In the genomic region with DNA sequence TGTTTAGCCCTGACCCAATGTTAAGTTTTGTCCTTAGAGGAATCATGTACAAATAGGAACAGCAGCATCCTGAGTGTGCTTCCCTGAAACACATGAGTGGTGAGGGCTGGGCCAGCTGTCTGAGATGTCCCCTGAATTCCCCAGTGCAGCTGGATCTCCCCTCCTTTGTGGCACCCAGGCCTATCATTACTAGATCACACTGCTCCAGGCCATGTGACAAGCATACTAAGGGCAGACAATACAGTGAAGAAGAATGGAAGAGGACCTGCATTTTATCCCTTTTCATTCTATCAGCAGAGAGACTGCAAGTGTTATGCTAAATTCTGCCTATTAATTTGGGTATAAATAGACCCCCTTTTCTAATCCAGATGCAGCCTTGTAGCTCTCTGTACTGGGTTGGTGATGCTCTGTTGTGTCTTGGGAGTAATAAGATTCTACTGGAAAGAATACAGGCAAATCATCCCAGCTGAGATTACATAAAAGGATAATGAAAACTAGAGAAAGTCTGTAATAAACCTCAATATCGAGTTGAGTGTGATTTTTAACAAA, we compare ENCODE assay signal across 19 mouse cellular contexts.
A peak's percentile ranks its signal among the peaks of the same experiment; 100 is the strongest.
DNase-seq lines count a peak whose midpoint lies in the region; ATAC-seq lines count a peak whose summit lies in the region.
"Had no signal": no experiment of that assay in that cellular context is flagged by ENCODE, and none has a peak within 500 bp of the region (broad histone marks: within the 10 kb centered on the region; RNA-seq: fewer than 3 reads in every experiment).

No protein-coding gene starts in this region.

- no peak overlapping the region for H3K27ac ChIP-seq in neural tube, embryonic 11.5 days (ENCODE audit: low read depth, low read length)
- H3K27ac ChIP-seq in forebrain, embryonic 12.5 days = peak overlapping the region; percentile 65; the same call in 1 of the 2 replicates
- no peak overlapping the region for H3K27ac ChIP-seq in hindbrain, embryonic 12.5 days
- H3K27ac ChIP-seq in neural tube, embryonic 14.5 days (ENCODE audit: low read depth, low read length) = no peak overlapping the region
- H3K27ac ChIP-seq: heart, adult 2 months; limb, embryonic 15.5 days; liver, embryonic 15.5 days had no signal

- peak; percentile 75; the same call in 1 of the 2 replicates for ATAC-seq in neural tube, embryonic 11.5 days (ENCODE audit: insufficient read depth, low FRiP score, low TSS enrichment)
- peak; percentile 84 for ATAC-seq in forebrain, embryonic 12.5 days (ENCODE audit: low FRiP score)
- peak; percentile 75 for ATAC-seq in hindbrain, embryonic 12.5 days (ENCODE audit: low FRiP score)
- 0 out of 2 replicates have a peak, but pooled peaks have one; percentile 17 for ATAC-seq in neural tube, embryonic 14.5 days (ENCODE audit: low read depth)
- ATAC-seq in erythroblast, adult 5-6 weeks (replicated peaks; ENCODE audit: low FRiP score, poor library complexity, severe bottlenecking) = no peak
- ATAC-seq: lung, postnatal 0 days had no signal

- peak; percentile 27 for DNase-seq in neural tube, embryonic 11.5 days (ENCODE audit: low spot score)
- no peak for DNase-seq in neural tube, embryonic 10.5 days (ENCODE audit: extremely low spot score, low spot score)
- DNase-seq in lung, postnatal 36 days = no peak
- DNase-seq: adrenal gland, adult 8-10 months; cerebellum, adult 18-20 months; cerebellum, postnatal 36 days; gastrocnemius, postnatal 14 days; heart, adult 2 months; heart, postnatal 36 days; kidney, adult 8-10 months; kidney, postnatal 14 days; thymus, postnatal 14 days had no signal

- H3K4me1 ChIP-seq in neural tube, embryonic 11.5 days (ENCODE audit: control insufficient read depth, insufficient read depth, low read length) = peaks cover 9% of the 10 kb centered on the region; the same call in 1 of the 2 replicates
- H3K4me1 ChIP-seq in forebrain, embryonic 12.5 days = peaks cover 21% of the 10 kb centered on the region
- H3K4me1 ChIP-seq in hindbrain, embryonic 12.5 days = peaks cover 2% of the 10 kb centered on the region; the same call in 1 of the 2 replicates
- H3K4me1 ChIP-seq in neural tube, embryonic 14.5 days (ENCODE audit: control insufficient read depth, insufficient read depth, low read length) = 0 out of 2 replicates have a peak, but pooled peaks cover 2% of the 10 kb centered on the region
- H3K4me1 ChIP-seq: limb, embryonic 15.5 days; liver, embryonic 15.5 days had no signal

- H3K4me2 ChIP-seq in neural tube, embryonic 11.5 days (ENCODE audit: low read depth) = no peak overlapping the region
- no peak overlapping the region for H3K4me2 ChIP-seq in forebrain, embryonic 12.5 days
- no peak overlapping the region for H3K4me2 ChIP-seq in hindbrain, embryonic 12.5 days (replicated peaks)
- no peak overlapping the region for H3K4me2 ChIP-seq in neural tube, embryonic 14.5 days (ENCODE audit: low read depth, low read length)
- H3K4me2 ChIP-seq: limb, embryonic 15.5 days; liver, embryonic 15.5 days had no signal

- H3K4me3 ChIP-seq in neural tube, embryonic 11.5 days (ENCODE audit: low read depth, low read length) = no peak overlapping the region
- H3K4me3 ChIP-seq in forebrain, embryonic 12.5 days (replicated peaks) = no peak overlapping the region
- H3K4me3 ChIP-seq in hindbrain, embryonic 12.5 days = no peak overlapping the region
- H3K4me3 ChIP-seq in neural tube, embryonic 14.5 days (ENCODE audit: low read depth, low read length) = no peak overlapping the region
- H3K4me3 ChIP-seq: heart, adult 2 months; limb, embryonic 15.5 days; liver, embryonic 15.5 days had no signal

- WGBS in neural tube, embryonic 11.5 days = 57% methylated on average over 1 of the region's 1 CpGs
- 38% methylated on average over 1 of the region's 1 CpGs for WGBS in forebrain, embryonic 12.5 days
- 63% methylated on average over 1 of the region's 1 CpGs for WGBS in hindbrain, embryonic 12.5 days
- 32% methylated on average over 1 of the region's 1 CpGs for WGBS in neural tube, embryonic 14.5 days

- H3K36me3 ChIP-seq in neural tube, embryonic 11.5 days (ENCODE audit: control insufficient read depth, insufficient read depth, low read length) = no peaks in the 10 kb centered on the region
- H3K36me3 ChIP-seq in forebrain, embryonic 12.5 days (replicated peaks) = no peaks in the 10 kb centered on the region
- no peaks in the 10 kb centered on the region for H3K36me3 ChIP-seq in hindbrain, embryonic 12.5 days
- no peaks in the 10 kb centered on the region for H3K36me3 ChIP-seq in neural tube, embryonic 14.5 days (ENCODE audit: control insufficient read depth, insufficient read depth, low read length)
- H3K36me3 ChIP-seq: limb, embryonic 15.5 days; liver, embryonic 15.5 days had no signal

- H3K9ac ChIP-seq in neural tube, embryonic 11.5 days (ENCODE audit: low read length) = no peak overlapping the region
- no peak overlapping the region for H3K9ac ChIP-seq in forebrain, embryonic 12.5 days
- H3K9ac ChIP-seq in hindbrain, embryonic 12.5 days = no peak overlapping the region
- no peak overlapping the region for H3K9ac ChIP-seq in neural tube, embryonic 14.5 days (replicated peaks; ENCODE audit: low read depth, low read length)
- H3K9ac ChIP-seq: limb, embryonic 15.5 days; liver, embryonic 15.5 days had no signal

- no peaks in the 10 kb centered on the region for H3K27me3 ChIP-seq in neural tube, embryonic 11.5 days (ENCODE audit: control insufficient read depth, insufficient read depth, low read length)
- no peaks in the 10 kb centered on the region for H3K27me3 ChIP-seq in forebrain, embryonic 12.5 days
- H3K27me3 ChIP-seq in hindbrain, embryonic 12.5 days = no peaks in the 10 kb centered on the region
- no peaks in the 10 kb centered on the region for H3K27me3 ChIP-seq in neural tube, embryonic 14.5 days (ENCODE audit: control insufficient read depth, insufficient read depth, low read length)
- H3K27me3 ChIP-seq: limb, embryonic 15.5 days; liver, embryonic 15.5 days had no signal

- H3K9me3 ChIP-seq in neural tube, embryonic 11.5 days (ENCODE audit: control insufficient read depth, low read length) = no peaks in the 10 kb centered on the region
- H3K9me3 ChIP-seq in forebrain, embryonic 12.5 days = no peaks in the 10 kb centered on the region
- H3K9me3 ChIP-seq in hindbrain, embryonic 12.5 days (replicated peaks) = no peaks in the 10 kb centered on the region
- H3K9me3 ChIP-seq in neural tube, embryonic 14.5 days (ENCODE audit: control insufficient read depth, low read length) = no peaks in the 10 kb centered on the region
- H3K9me3 ChIP-seq: limb, embryonic 15.5 days; liver, embryonic 15.5 days had no signal
